Mouse (Mus musculus) megakaryocyte, embryonic 14.5 days (primary cell): ENCODE measurements at regions not wholly inside any gene's neighbourhood (a gene's known extent, or its start where the extent isn't known, plus 50 kb on each side); places are given as distances from the start of the nearest gene placed in this dataset.

Experiments
- FLI1 ChIP-seq: IDR thresholded peaks from 2 replicates; pipeline ENCODE4 v1.6.1; 2012; ENCODE audit warnings: low read length, inconsistent platforms, mixed read lengths
- GATA1 ChIP-seq: IDR thresholded peaks from 3 replicates; pipeline ENCODE4 v1.6.1; 2012; ENCODE audit warnings: mixed read lengths, low read length, inconsistent platforms, borderline replicate concordance

- TF ChIP-seq GATA1: no peak
- no peak for TF ChIP-seq FLI1
Observed at GRCm38 (mm10) chr10:84048706-84049105, 326.0 kb downstream of the 1500009L16Rik start.
